Mouse (Mus musculus) liver, adult 2 months (tissue): ENCODE measurements around the gene Mgrn1. TPM values are rescaled to one million over a fixed set of nuclear protein-coding genes. Genes with fewer than 3 reads are reported as not detected.
A peak's percentile ranks its signal among the peaks of the same experiment; 100 is the strongest.

Source experiments
- DNase-seq: peaks from one replicate; pipeline ENCODE4 v3.0.0-alpha.2; 2011; ENCODE audit warnings: low read depth, low spot score; ENCODE audit errors: extremely low read depth
- H3K27ac ChIP-seq: fragments of 200-500 bp; replicated peaks from 2 replicates; pipeline ENCODE4 v1.5.1; 2012; ENCODE audit warnings: low read depth, mild to moderate bottlenecking, control low read depth, inconsistent platforms, low read length; ENCODE audit not compliant: insufficient read depth
- H3K27me3 ChIP-seq: fragments of 200-500 bp; 2 replicates; pipeline ENCODE4 v1.6.1; 2012; ENCODE audit warnings: mild to moderate bottlenecking, moderate library complexity, low read length, inconsistent platforms; ENCODE audit not compliant: control insufficient read depth, insufficient read depth
- H3K36me3 ChIP-seq: fragments of 200-500 bp; 2 replicates; pipeline ENCODE4 v1.6.1; 2012; ENCODE audit warnings: low read length, inconsistent platforms; ENCODE audit not compliant: control insufficient read depth, insufficient read depth
- H3K4me1 ChIP-seq: fragments of 200-500 bp; 2 replicates; pipeline ENCODE4 v1.6.1; 2011; ENCODE audit warnings: low read length; ENCODE audit not compliant: control insufficient read depth, insufficient read depth
- H3K4me3 ChIP-seq: fragments of 200-500 bp; 2 replicates; pipeline ENCODE4 v1.5.1; 2011; ENCODE audit warnings: low read depth, mild to moderate bottlenecking, control low read depth, low read length, moderate library complexity; ENCODE audit not compliant: insufficient read depth
- H3K79me2 ChIP-seq: fragments of 200-500 bp; 2 replicates; pipeline ENCODE4 v1.6.1; 2012; ENCODE audit warnings: inconsistent platforms, mild to moderate bottlenecking, low read length, moderate library complexity; ENCODE audit not compliant: control insufficient read depth, insufficient read depth
- H3K9ac ChIP-seq: fragments of 200-500 bp; 2 replicates; pipeline ENCODE4 v1.6.1; 2012; ENCODE audit warnings: low read depth, mild to moderate bottlenecking, control low read depth, inconsistent platforms, low read length
- CTCF ChIP-seq: fragments of 200-500 bp; IDR thresholded peaks from 2 replicates; pipeline ENCODE4 v1.5.1; 2011; ENCODE audit warnings: low read depth, low read length, control low read depth
- POLR2A ChIP-seq: fragments of 200-500 bp; IDR thresholded peaks from 2 replicates; pipeline ENCODE4 v1.6.1; 2011; ENCODE audit warnings: low read length, control low read depth; ENCODE audit not compliant: insufficient read depth; ENCODE audit errors: extremely low read depth
- WGBS: fragments of 180-500 bp; shearing (Covaris S2); methylation state at CpG from one replicate; pipeline ENCODE4 v1.1.7; 2018; 5-methylcytosine and 5-hydroxymethylcytosine counted together
- polyA plus RNA-seq: library from polyadenylated mRNA; depleted of rRNA; stranded (reverse); fragments of >200 nt; gene quantifications from 2 replicates; pipeline ENCODE4 v1.2.3, GENCODE M21; 2012; rRNA removed
- total RNA-seq: library from RNA; depleted of rRNA; stranded (reverse); fragments of >200 nt; gene quantifications from 2 replicates; pipeline ENCODE4 v1.2.3, GENCODE M21; 2014; rRNA removed

Gene Mgrn1
- total RNA-seq, result 28.2 and 42.8 TPM in 2 replicates
- 59.0 and 71.0 TPM in 2 replicates for polyA plus RNA-seq

- TF ChIP-seq CTCF (0 out of 2 replicates have a peak, but pooled peaks have one; percentile 6), POLR2A (peak; percentile 57)
- Histone ChIP-seq H3K79me2 (peaks cover 26% of the 10 kb centered on the region; the same call in 1 of the 2 replicates), H3K36me3 (0 out of 2 replicates have a peak, but pooled peaks cover 2% of the 10 kb centered on the region), H3K9ac (peak within 1 kb of the TSS; percentile 89), H3K4me1 (peaks cover 39% of the 10 kb centered on the region), H3K27me3 (no peaks in the 10 kb centered on the region), H3K4me3 (peak within 1 kb of the TSS; percentile 91), H3K27ac (peak within 1 kb of the TSS; percentile 97)
- under 1% methylated on average over 59 of the region's 74 CpGs for WGBS
- peak; percentile 83 for DNase-seq
Measured at GRCm38 (mm10) chr16:4885760-4886689, at the start of gene Mgrn1. Gene Mgrn1 (plus strand): TSS chr16:4886249.

DNA sequence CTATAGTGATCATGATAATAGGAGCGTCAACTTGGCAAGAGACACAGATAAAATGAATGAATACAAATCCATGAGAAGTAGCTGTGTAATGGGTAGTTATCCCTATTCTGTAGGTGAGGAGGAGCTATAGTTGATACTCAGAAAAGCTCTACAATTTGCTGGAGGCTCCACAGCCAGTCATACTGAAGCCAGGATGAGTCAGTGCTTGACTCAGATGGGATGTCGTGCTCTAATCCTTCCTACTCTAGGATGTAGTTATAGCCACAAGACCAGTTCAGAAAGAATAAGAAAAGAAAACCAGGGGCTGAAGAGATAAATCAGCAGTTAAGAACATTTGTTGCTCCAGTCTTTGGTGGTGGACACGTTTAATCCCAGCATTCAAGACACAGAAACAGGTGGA lies 48.4 kb upstream of the Mgrn1 start:
- Histone ChIP-seq H3K79me2 (no peaks in the 10 kb centered on the region), H3K27me3 (no peaks in the 10 kb centered on the region), H3K9ac (no peak overlapping the region), H3K4me1 (no peaks in the 10 kb centered on the region), H3K4me3 (no peak overlapping the region), H3K36me3 (no peaks in the 10 kb centered on the region), H3K27ac (no peak overlapping the region)
- TF ChIP-seq CTCF (no peak), POLR2A (no peak)
- no peak for DNase-seq
- 85% methylated on average over 3 of the region's 3 CpGs for WGBS

DNA sequence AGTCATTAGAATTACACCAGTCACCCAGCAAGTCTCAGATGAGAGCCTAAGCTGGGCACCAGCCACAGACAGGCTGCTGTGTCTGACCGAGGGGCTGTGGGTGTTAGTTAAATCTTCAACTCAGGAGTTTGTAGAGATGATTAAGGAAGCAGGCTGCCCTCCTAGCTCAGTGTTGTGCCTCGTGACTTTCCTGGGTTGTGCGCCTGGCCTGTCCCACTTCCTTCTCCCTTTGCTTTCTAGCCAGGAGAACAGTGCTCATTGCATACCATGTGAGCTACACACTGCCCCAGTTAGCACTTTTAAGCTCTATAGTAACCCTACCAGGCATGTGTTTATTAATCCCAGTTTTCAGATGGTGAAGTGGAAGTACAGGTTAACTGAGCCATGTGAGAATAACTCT lies 46.5 kb upstream of the Mgrn1 start:
- WGBS, result 89% methylated on average over 3 of the region's 3 CpGs
- TF ChIP-seq POLR2A (no peak), CTCF (no peak)
- Histone ChIP-seq H3K27me3 (no peaks in the 10 kb centered on the region), H3K4me1 (no peaks in the 10 kb centered on the region), H3K79me2 (no peaks in the 10 kb centered on the region), H3K36me3 (no peaks in the 10 kb centered on the region), H3K4me3 (no peak overlapping the region), H3K9ac (no peak overlapping the region), H3K27ac (no peak overlapping the region)
- DNase-seq, result peak; percentile 39

- Histone ChIP-seq H3K9ac (no peak overlapping the region), H3K4me1 (no peaks in the 10 kb centered on the region), H3K27ac (no peak overlapping the region), H3K36me3 (no peaks in the 10 kb centered on the region), H3K79me2 (no peaks in the 10 kb centered on the region), H3K27me3 (no peaks in the 10 kb centered on the region), H3K4me3 (no peak overlapping the region)
- TF ChIP-seq POLR2A (no peak), CTCF (no peak)
- DNase-seq, result no peak
- WGBS, result 89% methylated on average over 8 of the region's 8 CpGs
Measured at GRCm38 (mm10) chr16:4840231-4840630, 45.8 kb upstream of the Mgrn1 start.

DNA sequence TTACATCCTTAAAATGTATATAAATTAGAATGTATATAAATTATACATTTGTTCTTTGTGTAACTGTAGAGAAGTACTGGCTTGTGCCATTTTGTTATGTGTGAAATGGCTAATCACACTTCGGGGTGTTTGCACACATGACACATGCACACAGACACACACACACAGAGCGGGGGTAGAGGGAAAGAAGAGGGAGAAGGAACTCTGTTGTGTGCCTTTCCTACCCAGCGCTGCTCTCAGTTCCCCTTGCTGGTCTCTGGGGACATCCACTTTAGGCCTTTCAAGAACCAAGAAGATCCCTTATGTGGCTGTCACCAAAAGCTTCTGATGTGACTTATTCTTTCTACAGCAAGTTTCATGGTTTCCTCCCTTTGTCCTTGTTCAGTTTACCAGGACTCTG lies 39.0 kb upstream of the Mgrn1 start:
- WGBS, result 80% methylated on average over 3 of the region's 3 CpGs
- TF ChIP-seq CTCF, result no peak
- no peak for TF ChIP-seq POLR2A
- H3K36me3 ChIP-seq, result no peaks in the 10 kb centered on the region

DNA sequence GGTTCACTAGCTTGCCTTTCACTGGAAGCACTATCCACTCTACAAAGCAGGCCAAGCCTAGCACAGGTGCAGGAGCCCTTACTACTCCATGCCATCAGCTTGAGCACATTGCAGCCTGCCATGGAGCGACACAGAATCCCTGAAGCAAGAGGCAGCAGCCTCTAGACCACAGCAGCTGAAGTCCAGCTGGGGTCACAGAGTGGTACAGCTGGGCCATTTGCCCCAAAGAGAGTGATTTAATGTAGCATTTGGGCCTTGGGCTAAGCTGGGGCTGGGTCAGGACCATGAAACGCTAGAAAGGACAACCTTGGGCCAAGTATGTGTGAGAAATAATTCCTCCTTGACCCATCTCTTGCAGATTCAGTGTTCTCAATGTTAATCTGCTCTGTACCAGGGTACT lies 38.0 kb upstream of the Mgrn1 start:
- H3K4me1 ChIP-seq, result no peaks in the 10 kb centered on the region
- no peaks in the 10 kb centered on the region for H3K79me2 ChIP-seq
- DNase-seq, result no peak
- TF ChIP-seq POLR2A (no peak), CTCF (no peak)
- no peaks in the 10 kb centered on the region for H3K27me3 ChIP-seq
- H3K9ac ChIP-seq, result no peak overlapping the region
- H3K36me3 ChIP-seq, result no peaks in the 10 kb centered on the region
- no peak overlapping the region for H3K4me3 ChIP-seq
- H3K27ac ChIP-seq, result no peak overlapping the region
- 96% methylated on average over 2 of the region's 2 CpGs for WGBS

More for the DNA sequence above, 39.0 kb upstream of the Mgrn1 start:
- no peaks in the 10 kb centered on the region for H3K79me2 ChIP-seq
- H3K27ac ChIP-seq, result no peak overlapping the region
- DNase-seq, result no peak
- no peaks in the 10 kb centered on the region for H3K4me1 ChIP-seq
- H3K9ac ChIP-seq, result no peak overlapping the region
- H3K27me3 ChIP-seq, result no peaks in the 10 kb centered on the region
- no peak overlapping the region for H3K4me3 ChIP-seq
